Mouse (Mus musculus): ENCODE measurements around the gene Tmprss12.

DNA sequence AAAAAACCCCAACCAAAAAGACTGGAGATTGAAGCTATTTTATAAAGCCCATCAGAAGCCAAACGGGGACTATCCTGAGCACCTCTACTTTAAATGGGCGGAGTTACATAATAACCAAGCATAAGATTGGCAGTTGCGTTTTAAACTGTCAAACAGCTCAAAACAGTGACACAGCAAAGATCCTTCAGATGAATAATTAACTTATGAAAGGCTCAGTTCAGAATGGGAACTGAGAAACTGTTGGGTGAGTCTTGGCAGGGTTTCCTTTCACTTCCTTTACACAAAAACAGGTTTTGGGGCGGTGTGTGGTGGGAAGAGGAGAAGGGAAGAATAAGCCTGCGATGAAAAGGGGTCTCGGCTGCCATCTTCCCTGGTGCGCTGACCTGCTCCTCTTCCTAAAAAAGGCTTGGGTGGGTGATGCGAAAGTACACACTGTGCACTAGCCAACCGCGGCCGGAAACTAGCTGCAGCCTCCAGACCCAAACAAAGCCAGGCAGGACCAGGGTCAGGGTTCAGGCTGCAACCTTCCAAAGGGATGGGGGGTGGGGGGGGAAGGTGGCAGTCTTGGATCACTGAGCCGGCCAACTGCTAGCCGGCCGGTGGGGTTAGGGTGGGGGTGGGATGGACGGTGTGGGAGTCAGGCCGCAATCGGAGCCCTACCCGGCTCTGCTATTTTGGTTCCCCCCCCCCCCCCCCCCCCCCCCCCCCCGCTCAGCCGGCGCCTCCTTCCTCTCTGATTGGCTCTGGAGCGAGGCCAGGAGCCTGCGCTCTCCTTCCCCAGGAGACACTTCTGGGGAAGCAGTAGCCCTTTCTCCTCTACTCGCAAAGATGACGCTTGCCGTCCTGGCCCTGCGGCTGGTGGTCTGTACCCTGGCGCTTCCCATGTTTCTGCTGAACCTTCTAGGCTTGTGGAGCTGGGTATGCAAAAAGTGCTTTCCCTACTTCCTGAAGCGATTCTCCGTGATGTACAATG is 23.7 kb downstream of the Tmprss12 start, which contains the start of gene Mettl7a1:
- TF ChIP-seq CTCF (conservative IDR thresholded peaks at IDR 0.05; ENCODE audit: low read length) (no peak), POU5F1 (IDR thresholded peaks at IDR 0.05; ENCODE audit: borderline replicate concordance, low read length) (no peak)
